Mouse (Mus musculus) cerebellum, adult 8-10 months (tissue): ENCODE results near the gene Cfap43.

Experiments used
- DNase-seq: peaks from one replicate; pipeline ENCODE4 v3.0.0; 2022

The Cfap43 gene

GRCm38 (mm10) chr19:47697067-47697466 is 222.0 kb downstream of the Cfap43 start:
- no peak for DNase-seq

GRCm38 (mm10) chr19:47696411-47696810 is 222.7 kb downstream of the Cfap43 start:
- no peak for DNase-seq

DNA sequence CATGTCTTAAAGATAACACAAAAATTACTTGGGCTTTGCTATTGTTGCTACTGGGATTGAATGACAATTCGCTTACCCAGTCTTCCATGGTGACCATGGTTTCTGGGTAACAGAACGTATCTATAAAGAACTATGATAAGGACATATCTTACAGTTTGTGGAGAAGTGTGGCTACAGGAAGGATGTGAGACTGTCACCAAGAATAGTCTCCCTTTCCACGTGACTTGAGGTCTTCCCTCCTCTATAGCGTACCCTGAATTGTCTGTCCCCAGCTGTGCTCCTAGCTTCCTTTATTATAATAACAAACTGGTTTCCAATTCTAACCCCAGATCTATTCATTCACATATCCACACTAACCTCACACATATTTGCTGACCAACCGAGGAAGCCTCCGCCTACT is 223.4 kb downstream of the Cfap43 start:
- no peak for DNase-seq

GRCm38 (mm10) chr19:47691994-47692393 is 227.1 kb downstream of the Cfap43 start, which contains the start of gene Col17a1:
Col17a1 (minus strand) TSS chr19:47692094.
- no peak for DNase-seq

DNA sequence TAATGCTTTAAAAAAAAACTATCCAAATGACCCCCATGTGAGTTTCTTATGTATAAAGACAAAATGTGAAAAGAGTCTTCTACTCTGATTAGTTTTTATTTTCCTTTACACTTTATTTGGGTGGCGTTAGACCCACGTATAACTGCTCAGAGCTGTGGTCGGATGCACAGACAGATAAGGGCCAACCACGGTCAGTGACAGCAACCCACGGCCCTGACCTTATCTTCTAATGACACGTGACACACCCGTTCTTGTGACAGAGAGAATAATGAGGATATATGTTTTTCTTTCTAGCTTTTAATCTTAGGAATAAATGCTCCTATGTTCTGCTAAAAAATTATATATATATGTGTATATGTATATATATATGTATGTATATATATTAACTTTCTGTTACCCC is 229.5 kb downstream of the Cfap43 start:
- DNase-seq = no peak
